ENCODE assay signal across 9 mouse cellular contexts in genomic region chr7:46986646-46987045, GRCm38 (mm10). TPM values are rescaled to one million over a fixed set of nuclear protein-coding genes. Genes with fewer than 3 reads are reported as not detected.
DNase-seq lines count a peak whose midpoint lies in the region; ATAC-seq and TF ChIP-seq lines count a peak whose summit lies in the region.
"Had no signal": no experiment of that assay in that cellular context is flagged by ENCODE, and none has a peak within 500 bp of the region (broad histone marks: within the 10 kb centered on the region; RNA-seq: fewer than 3 reads in every experiment).

No protein-coding gene starts in this region.

- H3K79me2 ChIP-seq in myocyte (ENCODE audit: control insufficient read depth, insufficient read depth) = no peaks in the 10 kb centered on the region

- H3K9me3 ChIP-seq in heart, embryonic 11.5 days (replicated peaks; ENCODE audit: control insufficient read depth, low read length) = no peaks in the 10 kb centered on the region
- H3K9me3 ChIP-seq in midbrain, embryonic 10.5 days (replicated peaks) = no peaks in the 10 kb centered on the region
- H3K9me3 ChIP-seq in midbrain, embryonic 16.5 days (replicated peaks; ENCODE audit: control insufficient read depth, low read length, poor library complexity, severe bottlenecking) = no peaks in the 10 kb centered on the region
- no peaks in the 10 kb centered on the region for H3K9me3 ChIP-seq in hindbrain, postnatal 0 days (ENCODE audit: low read length)
- H3K9me3 ChIP-seq in forebrain, postnatal 0 days (ENCODE audit: low read length) = no peaks in the 10 kb centered on the region

- no peaks in the 10 kb centered on the region for H3K27me3 ChIP-seq in heart, embryonic 11.5 days (ENCODE audit: control insufficient read depth, insufficient read depth, low read length)
- no peaks in the 10 kb centered on the region for H3K27me3 ChIP-seq in midbrain, embryonic 10.5 days (ENCODE audit: low read depth, poor library complexity, severe bottlenecking)
- H3K27me3 ChIP-seq in midbrain, embryonic 16.5 days (ENCODE audit: control insufficient read depth, insufficient read depth, low read depth, low read length) = no peaks in the 10 kb centered on the region
- H3K27me3 ChIP-seq in hindbrain, postnatal 0 days (ENCODE audit: insufficient read depth, low read length) = no peaks in the 10 kb centered on the region
- no peaks in the 10 kb centered on the region for H3K27me3 ChIP-seq in myocyte (ENCODE audit: control insufficient read depth, insufficient read depth, insufficient read length)
- no peaks in the 10 kb centered on the region for H3K27me3 ChIP-seq in forebrain, postnatal 0 days (ENCODE audit: insufficient read depth, low read length)

- H3K4me1 ChIP-seq in heart, embryonic 11.5 days (ENCODE audit: control insufficient read depth, insufficient read depth, low read length) = 0 out of 2 replicates have a peak, but pooled peaks cover 3% of the 10 kb centered on the region
- H3K4me1 ChIP-seq in midbrain, embryonic 10.5 days = peaks cover 5% of the 10 kb centered on the region
- H3K4me1 ChIP-seq in midbrain, embryonic 16.5 days (ENCODE audit: control insufficient read depth, insufficient read depth, low read length) = no peaks in the 10 kb centered on the region
- H3K4me1 ChIP-seq in hindbrain, postnatal 0 days (ENCODE audit: insufficient read depth, low read length) = no peaks in the 10 kb centered on the region
- no peaks in the 10 kb centered on the region for H3K4me1 ChIP-seq in forebrain, postnatal 0 days (ENCODE audit: insufficient read depth)

- no peak for TF ChIP-seq CTCF in hindbrain, postnatal 0 days (IDR thresholded peaks at IDR 0.05; ENCODE audit: low read depth)
- no peak for TF ChIP-seq CTCF in forebrain, postnatal 0 days (IDR thresholded peaks at IDR 0.05; ENCODE audit: low read depth)

- no peak overlapping the region for H3K27ac ChIP-seq in heart, embryonic 11.5 days (ENCODE audit: low read depth, low read length)
- no peak overlapping the region for H3K27ac ChIP-seq in midbrain, embryonic 10.5 days (replicated peaks)
- H3K27ac ChIP-seq in midbrain, embryonic 16.5 days (ENCODE audit: low read length) = no peak overlapping the region
- peak overlapping the region; percentile 37; the same call in 1 of the 2 replicates for H3K27ac ChIP-seq in hindbrain, postnatal 0 days
- no peak overlapping the region for H3K27ac ChIP-seq in forebrain, postnatal 0 days (ENCODE audit: low read depth, low read length)

- no peaks in the 10 kb centered on the region for H3K36me3 ChIP-seq in heart, embryonic 11.5 days (ENCODE audit: control insufficient read depth, insufficient read depth, low read length)
- H3K36me3 ChIP-seq in midbrain, embryonic 10.5 days = peaks cover 11% of the 10 kb centered on the region
- H3K36me3 ChIP-seq in midbrain, embryonic 16.5 days (ENCODE audit: control insufficient read depth, insufficient read depth, low read length) = 0 out of 2 replicates have a peak, but pooled peaks cover 4% of the 10 kb centered on the region
- H3K36me3 ChIP-seq in hindbrain, postnatal 0 days (ENCODE audit: insufficient read depth, low read length) = no peaks in the 10 kb centered on the region
- peaks cover 10% of the 10 kb centered on the region for H3K36me3 ChIP-seq in myocyte (ENCODE audit: control insufficient read depth, insufficient read depth)
- H3K36me3 ChIP-seq in forebrain, postnatal 0 days (ENCODE audit: insufficient read depth) = no peaks in the 10 kb centered on the region

- no peak for ATAC-seq in heart, embryonic 11.5 days (replicated peaks; ENCODE audit: insufficient number of reproducible peaks, low FRiP score, low TSS enrichment)
- no peak for ATAC-seq in midbrain, embryonic 16.5 days
- ATAC-seq in hindbrain, postnatal 0 days = no peak; the same call in 1 of the 2 replicates
- no peak for ATAC-seq in forebrain, postnatal 0 days

- H3K4me3 ChIP-seq in heart, embryonic 11.5 days (ENCODE audit: low read depth, low read length) = no peak overlapping the region
- H3K4me3 ChIP-seq in midbrain, embryonic 10.5 days = no peak overlapping the region
- no peak overlapping the region for H3K4me3 ChIP-seq in midbrain, embryonic 16.5 days (ENCODE audit: low read depth, low read length)
- no peak overlapping the region for H3K4me3 ChIP-seq in hindbrain, postnatal 0 days (ENCODE audit: low read length)
- H3K4me3 ChIP-seq in myocyte = no peak overlapping the region
- no peak overlapping the region for H3K4me3 ChIP-seq in forebrain, postnatal 0 days (ENCODE audit: low read depth, low read length)

- H3K9ac ChIP-seq in heart, embryonic 11.5 days (ENCODE audit: low read depth, low read length) = no peak overlapping the region
- H3K9ac ChIP-seq in midbrain, embryonic 16.5 days (ENCODE audit: low read depth, low read length) = no peak overlapping the region
- no peak overlapping the region for H3K9ac ChIP-seq in hindbrain, postnatal 0 days (replicated peaks; ENCODE audit: low read length)
- no peak overlapping the region for H3K9ac ChIP-seq in forebrain, postnatal 0 days

- peak; percentile 90 for DNase-seq in heart, adult 11 months
- DNase-seq in midbrain, embryonic 10.5 days (ENCODE audit: low spot score) = peak; percentile 18
- peak; percentile 56 for DNase-seq in hindbrain, postnatal 0 days (ENCODE audit: low spot score)
- DNase-seq in spleen, postnatal 14 days (ENCODE audit: low spot score in 2 of 2) = no peak
- no peak for DNase-seq in forebrain, postnatal 0 days

- H3ac ChIP-seq in myocyte (ENCODE audit: control insufficient read depth, insufficient read length) = no peak overlapping the region

- 67% methylated on average over 5 of the region's 5 CpGs for WGBS in heart, embryonic 11.5 days (ENCODE audit: insufficient replicate concordance)
- 71% methylated on average over 5 of the region's 5 CpGs for WGBS in midbrain, embryonic 10.5 days
- 58% methylated on average over 5 of the region's 5 CpGs for WGBS in midbrain, embryonic 16.5 days
- 34% methylated on average over 5 of the region's 5 CpGs for WGBS in hindbrain, postnatal 0 days
- WGBS in forebrain, postnatal 0 days = 52% methylated on average over 5 of the region's 5 CpGs

- H3K4me2 ChIP-seq in heart, embryonic 11.5 days = no peak overlapping the region
- no peak overlapping the region for H3K4me2 ChIP-seq in midbrain, embryonic 16.5 days (ENCODE audit: low read length)
- H3K4me2 ChIP-seq in hindbrain, postnatal 0 days (ENCODE audit: low read depth, low read length) = no peak overlapping the region
- peak overlapping the region; percentile 43 for H3K4me2 ChIP-seq in myocyte (ENCODE audit: low read depth)
- H3K4me2 ChIP-seq in forebrain, postnatal 0 days (ENCODE audit: low read depth) = no peak overlapping the region

- no peak for TF ChIP-seq POLR2A in myocyte (IDR thresholded peaks at IDR 0.05; ENCODE audit: insufficient read length, low read depth)

TF ChIP-seq in myocyte, 11 proteins besides CTCF, POLR2A, EP300 and RAD21:
- TF ChIP-seq USF1 (IDR thresholded peaks at IDR 0.05; ENCODE audit: low read depth) (no peak), SRF (IDR thresholded peaks at IDR 0.05; ENCODE audit: control insufficient read depth, insufficient read length, low read depth) (no peak), TCF12 (IDR thresholded peaks at IDR 0.05; ENCODE audit: insufficient read depth, poor library complexity, severe bottlenecking) (no peak), REST (IDR thresholded peaks at IDR 0.05; ENCODE audit: insufficient read depth, insufficient read length) (no peak), MYOG (IDR thresholded peaks at IDR 0.05; ENCODE audit: control insufficient read depth in 1 of 3, insufficient read depth in 1 of 3, insufficient read length in 2 of 3, low read depth in 2 of 3) (no peak), MAX (IDR thresholded peaks at IDR 0.05; ENCODE audit: low read depth) (no peak), TCF3 (IDR thresholded peaks at IDR 0.05; ENCODE audit: insufficient read length, low read depth) (no peak), E2F4 (IDR thresholded peaks at IDR 0.05; ENCODE audit: insufficient read depth) (no peak), CEBPB (IDR thresholded peaks at IDR 0.05; ENCODE audit: insufficient read depth, poor library complexity, severe bottlenecking) (no peak), MYOD1 (IDR thresholded peaks at IDR 0.05; ENCODE audit: control insufficient read depth in 1 of 3, insufficient read length in 2 of 3, low read depth in 2 of 3) (no peak)

RNA-seq across cellular contexts. Expression of gene Gm9999, which starts 3.3 kb away (rescaled TPM):
- not detected in 2 replicates for polyA plus RNA-seq in heart, embryonic 11.5 days (2014; fragmentation: Nextera tagmentation; extraction: Ambion mirVana)
- not detected in 2 replicates for polyA plus RNA-seq in midbrain, embryonic 10.5 days (2016; fragmentation: Nextera tagmentation; extraction: Ambion mirVana)
- not detected in 2 replicates for polyA plus RNA-seq in midbrain, embryonic 16.5 days (2015; fragmentation: Nextera tagmentation; extraction: Ambion mirVana)
- total RNA-seq in hindbrain, postnatal 0 days (2014; rRNA removed) = not detected in 2 replicates
- polyA plus RNA-seq in hindbrain, postnatal 0 days (2015; fragmentation: Nextera tagmentation; extraction: Ambion mirVana) = not detected in 2 replicates
- polyA plus RNA-seq in myocyte (2012; fragmentation: generic; extraction: Trizol) = not detected
- total RNA-seq in forebrain, postnatal 0 days (2014; rRNA removed) = not detected in 2 replicates
- not detected in 2 replicates for polyA plus RNA-seq in forebrain, postnatal 0 days (2015; fragmentation: Nextera tagmentation; extraction: Ambion mirVana)
- polyA plus RNA-seq: small intestine, adult 2 months had no signal

RNA-seq across cellular contexts. Expression of gene Spty2d1, which starts 21.6 kb away (rescaled TPM):
- polyA plus RNA-seq in heart, embryonic 11.5 days (2014; fragmentation: Nextera tagmentation; extraction: Ambion mirVana) = 15.6 and 18.8 TPM in 2 replicates
- 11.1 and 12.8 TPM in 2 replicates for polyA plus RNA-seq in midbrain, embryonic 10.5 days (2016; fragmentation: Nextera tagmentation; extraction: Ambion mirVana)
- 7.4 and 8.5 TPM in 2 replicates for polyA plus RNA-seq in midbrain, embryonic 16.5 days (2015; fragmentation: Nextera tagmentation; extraction: Ambion mirVana)
- 9.1 and 9.7 TPM in 2 replicates for total RNA-seq in hindbrain, postnatal 0 days (2014; rRNA removed)
- 5.1 and 5.8 TPM in 2 replicates for polyA plus RNA-seq in hindbrain, postnatal 0 days (2015; fragmentation: Nextera tagmentation; extraction: Ambion mirVana)
- 12.0 TPM for polyA plus RNA-seq in myocyte (2012; fragmentation: generic; extraction: Trizol)
- total RNA-seq in forebrain, postnatal 0 days (2014; rRNA removed) = 9.5 and 10.9 TPM in 2 replicates
- polyA plus RNA-seq in forebrain, postnatal 0 days (2015; fragmentation: Nextera tagmentation; extraction: Ambion mirVana) = 3.7 and 5.0 TPM in 2 replicates

RNA-seq across cellular contexts. Expression of gene Uevld, which starts 28.3 kb away (rescaled TPM):
- polyA plus RNA-seq in heart, embryonic 11.5 days (2014; fragmentation: Nextera tagmentation; extraction: Ambion mirVana) = 9.3 and 10.6 TPM in 2 replicates
- 13.5 and 14.3 TPM in 2 replicates for polyA plus RNA-seq in midbrain, embryonic 10.5 days (2016; fragmentation: Nextera tagmentation; extraction: Ambion mirVana)
- 5.3 and 6.0 TPM in 2 replicates for polyA plus RNA-seq in midbrain, embryonic 16.5 days (2015; fragmentation: Nextera tagmentation; extraction: Ambion mirVana)
- total RNA-seq in hindbrain, postnatal 0 days (2014; rRNA removed) = 8.4 and 10.1 TPM in 2 replicates
- polyA plus RNA-seq in hindbrain, postnatal 0 days (2015; fragmentation: Nextera tagmentation; extraction: Ambion mirVana) = 5.0 and 5.4 TPM in 2 replicates
- 3.6 TPM for polyA plus RNA-seq in myocyte (2012; fragmentation: generic; extraction: Trizol)
- total RNA-seq in forebrain, postnatal 0 days (2014; rRNA removed) = 9.2 and 12.0 TPM in 2 replicates
- polyA plus RNA-seq in forebrain, postnatal 0 days (2015; fragmentation: Nextera tagmentation; extraction: Ambion mirVana) = 3.2 and 4.6 TPM in 2 replicates

Comparison
In these comparisons a context has a peak if more than half of its experiments do, and no peak if none do; other contexts are left out.
1. DNase-seq: peak in heart, adult 11 months (single experiment), midbrain, embryonic 10.5 days (single experiment) and hindbrain, postnatal 0 days (single experiment); none in spleen, postnatal 14 days (0 of 2) and forebrain, postnatal 0 days (single experiment).